ENCODE assay signal across 8 mouse cellular contexts in genomic region chr1:183982108-183982507, GRCm38 (mm10). TPM values are rescaled to one million over a fixed set of nuclear protein-coding genes. Genes with fewer than 3 reads are reported as not detected.
A peak's percentile ranks its signal among the peaks of the same experiment; 100 is the strongest.
DNase-seq lines count a peak whose midpoint lies in the region; ATAC-seq and TF ChIP-seq lines count a peak whose summit lies in the region.

No protein-coding gene starts in this region.

- no peak overlapping the region for H3K27ac ChIP-seq in hindbrain, embryonic 14.5 days
- no peak overlapping the region for H3K27ac ChIP-seq in hindbrain, embryonic 10.5 days
- no peak overlapping the region for H3K27ac ChIP-seq in forebrain, postnatal 0 days (ENCODE audit: low read depth, low read length)

- H3K36me3 ChIP-seq in hindbrain, embryonic 14.5 days (replicated peaks; ENCODE audit: control insufficient read depth, insufficient read depth) = no peaks in the 10 kb centered on the region
- H3K36me3 ChIP-seq in hindbrain, embryonic 10.5 days = no peaks in the 10 kb centered on the region
- no peaks in the 10 kb centered on the region for H3K36me3 ChIP-seq in forebrain, postnatal 0 days (ENCODE audit: insufficient read depth)

- intact Hi-C loops in left cerebral cortex, postnatal 14 days (cut with DNase I) = no loop called here

- H3K9me3 ChIP-seq in hindbrain, embryonic 14.5 days (ENCODE audit: control insufficient read depth, low read length) = no peaks in the 10 kb centered on the region
- no peaks in the 10 kb centered on the region for H3K9me3 ChIP-seq in hindbrain, embryonic 10.5 days
- H3K9me3 ChIP-seq in forebrain, postnatal 0 days (ENCODE audit: low read length) = no peaks in the 10 kb centered on the region

- no peaks in the 10 kb centered on the region for H3K4me1 ChIP-seq in hindbrain, embryonic 14.5 days (replicated peaks; ENCODE audit: control insufficient read depth, insufficient read depth, low read length)
- H3K4me1 ChIP-seq in hindbrain, embryonic 10.5 days (replicated peaks) = no peaks in the 10 kb centered on the region
- 0 out of 2 replicates have a peak, but pooled peaks cover 3% of the 10 kb centered on the region for H3K4me1 ChIP-seq in forebrain, postnatal 0 days (ENCODE audit: insufficient read depth)

- WGBS in hindbrain, embryonic 14.5 days = 70% methylated on average over 13 of the region's 13 CpGs
- WGBS in hindbrain, embryonic 10.5 days = 85% methylated on average over 13 of the region's 13 CpGs
- WGBS in forebrain, postnatal 0 days = 45% methylated on average over 13 of the region's 13 CpGs

- no peak overlapping the region for H3K4me2 ChIP-seq in hindbrain, embryonic 14.5 days (replicated peaks)
- peak overlapping the region; percentile 19; the same call in 1 of the 2 replicates for H3K4me2 ChIP-seq in forebrain, postnatal 0 days (ENCODE audit: low read depth)

- H3K9ac ChIP-seq in hindbrain, embryonic 14.5 days = no peak overlapping the region
- no peak overlapping the region for H3K9ac ChIP-seq in forebrain, postnatal 0 days

- DNase-seq in hindbrain, embryonic 14.5 days (ENCODE audit: low spot score) = peak; percentile 44
- no peak for DNase-seq in hindbrain, embryonic 10.5 days (ENCODE audit: low spot score)
- DNase-seq in B cell, adult 2 months = peak; percentile 46 to 47
- peak; percentile 68 for DNase-seq in forebrain, postnatal 0 days
- peak; percentile 27 to 53 for DNase-seq in left cerebral cortex, postnatal 14 days (ENCODE audit: low spot score in 2 of 2)
- DNase-seq in adrenal gland, adult (ENCODE audit: inconsistent age in 2 of 2, low spot score in 1 of 2) = no peak
- DNase-seq in kidney, adult 11 months = no peak

- ATAC-seq in hindbrain, embryonic 14.5 days (ENCODE audit: low FRiP score) = no peak
- peak; percentile 78 for ATAC-seq in forebrain, postnatal 0 days
- ATAC-seq in megakaryocyte progenitor cell, adult 5-6 weeks (replicated peaks; ENCODE audit: poor library complexity) = no peak

- TF ChIP-seq CTCF in forebrain, postnatal 0 days (IDR thresholded peaks at IDR 0.05; ENCODE audit: low read depth) = no peak

- H3K4me3 ChIP-seq in hindbrain, embryonic 14.5 days (replicated peaks; ENCODE audit: low read length) = no peak overlapping the region
- H3K4me3 ChIP-seq in hindbrain, embryonic 10.5 days = no peak overlapping the region
- H3K4me3 ChIP-seq in forebrain, postnatal 0 days (ENCODE audit: low read depth, low read length) = no peak overlapping the region

- H3K27me3 ChIP-seq in hindbrain, embryonic 14.5 days (ENCODE audit: control insufficient read depth, insufficient read depth, low read length) = no peaks in the 10 kb centered on the region
- no peaks in the 10 kb centered on the region for H3K27me3 ChIP-seq in hindbrain, embryonic 10.5 days (ENCODE audit: insufficient read depth, poor library complexity, severe bottlenecking)
- H3K27me3 ChIP-seq in forebrain, postnatal 0 days (ENCODE audit: insufficient read depth, low read length) = no peaks in the 10 kb centered on the region

RNA-seq across cellular contexts. Expression of gene Dusp10, which starts 31.0 kb away (rescaled TPM):
- polyA plus RNA-seq in hindbrain, embryonic 14.5 days (2014; fragmentation: Nextera tagmentation; extraction: Ambion mirVana) = 4.4 and 5.2 TPM in 2 replicates
- 6.7 and 6.8 TPM in 2 replicates for polyA plus RNA-seq in hindbrain, embryonic 10.5 days (2016; fragmentation: Nextera tagmentation; extraction: Ambion mirVana)
- total RNA-seq in forebrain, postnatal 0 days (2014; rRNA removed) = 4.3 and 8.9 TPM in 2 replicates
- polyA plus RNA-seq in forebrain, postnatal 0 days (2015; fragmentation: Nextera tagmentation; extraction: Ambion mirVana) = 3.8 and 4.5 TPM in 2 replicates
- total RNA-seq in left cerebral cortex, postnatal 14 days (2021) = 1 to 10 TPM; 5.7 to 5.8 TPM
- 1.7 and 2.0 TPM in 2 replicates for total RNA-seq in megakaryocyte progenitor cell, adult 5-6 weeks (2015)
- total RNA-seq in megakaryocyte progenitor cell, adult 5-6 weeks (2017) = 0.74 and 1.9 TPM in 2 replicates

RNA-seq across cellular contexts. Expression of gene 1700056E22Rik, which starts 52.0 kb away (rescaled TPM):
- 0.37 and 0.75 TPM in 2 replicates for polyA plus RNA-seq in hindbrain, embryonic 14.5 days (2014; fragmentation: Nextera tagmentation; extraction: Ambion mirVana)
- polyA plus RNA-seq in hindbrain, embryonic 10.5 days (2016; fragmentation: Nextera tagmentation; extraction: Ambion mirVana) = 1.6 TPM in 2 replicates
- total RNA-seq in forebrain, postnatal 0 days (2014; rRNA removed) = 0.38 TPM in 1 of 2 replicates, not detected in the other
- polyA plus RNA-seq in forebrain, postnatal 0 days (2015; fragmentation: Nextera tagmentation; extraction: Ambion mirVana) = 0.59 and 0.97 TPM in 2 replicates
- under 1 TPM in 1 of 2 experiments, not detected in 1; 0.36 TPM for total RNA-seq in left cerebral cortex, postnatal 14 days (2021)
- 0.89 and 1.2 TPM in 2 replicates for total RNA-seq in megakaryocyte progenitor cell, adult 5-6 weeks (2015)
- 1.1 and 2.1 TPM in 2 replicates for total RNA-seq in megakaryocyte progenitor cell, adult 5-6 weeks (2017)

Comparison
In these comparisons a context has a peak if more than half of its experiments do, and no peak if none do; other contexts are left out.
1. DNase-seq: peak in hindbrain, embryonic 14.5 days (single experiment), B cell, adult 2 months (2 of 2), forebrain, postnatal 0 days (single experiment) and left cerebral cortex, postnatal 14 days (2 of 2); none in hindbrain, embryonic 10.5 days (single experiment), adrenal gland, adult (0 of 2) and kidney, adult 11 months (single experiment).